Mouse (Mus musculus) testis, adult 2 months (tissue): ENCODE measurements around the gene Gm28635.

ENCODE experiments used
- CTCF ChIP-seq: fragments of 200-500 bp; IDR thresholded peaks from 2 replicates; pipeline ENCODE4 v1.5.1; 2012; ENCODE audit warnings: low read depth, mild to moderate bottlenecking, inconsistent platforms, low read length, moderate library complexity; ENCODE audit not compliant: control insufficient read depth, insufficient read depth, insufficient replicate concordance
- POLR2A ChIP-seq: fragments of 200-500 bp; IDR thresholded peaks from 2 replicates; pipeline ENCODE4 v1.6.1; 2012; ENCODE audit warnings: low read depth, mild to moderate bottlenecking, inconsistent platforms, low read length, moderate library complexity; ENCODE audit not compliant: control insufficient read depth

DNA sequence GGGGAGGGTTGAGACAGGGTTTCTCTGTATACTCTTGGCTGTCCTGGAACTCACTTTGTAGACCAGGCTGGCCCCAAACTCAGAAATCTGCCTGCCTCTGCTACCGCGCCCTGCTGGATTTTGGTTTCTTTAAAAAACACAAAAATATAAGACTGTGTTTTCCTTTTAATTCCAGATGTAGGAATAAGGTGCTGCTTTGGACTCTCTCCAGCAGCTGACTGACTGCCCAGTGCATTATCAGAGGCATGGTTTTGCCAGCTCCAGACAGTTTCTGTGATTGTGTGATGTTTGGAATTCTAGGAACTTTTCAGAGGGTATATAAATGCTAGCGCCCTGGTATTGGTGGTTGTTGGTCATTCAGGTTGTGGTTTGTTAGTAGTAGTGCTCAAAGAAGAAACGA, 39.5 kb upstream of the Gm28635 start:
- TF ChIP-seq CTCF (no peak), POLR2A (no peak)
